Mouse (Mus musculus): ENCODE results near the gene Tnxb.
"Not testable (repeated sequence)": the region's sequence is repeated elsewhere in the genome, so short reads cannot be mapped to it uniquely, and the experiment has no call there.

Tnxb gene

GRCm38 (mm10) chr17:34729779-34730553 lies 59.6 kb downstream of the Tnxb start:
- DNase-seq (ENCODE audit: low read depth in 2 of 2, low spot score in 2 of 2) = not testable (repeated sequence)

GRCm38 (mm10) chr17:34737466-34737865 lies 67.1 kb downstream of the Tnxb start:
- not testable (repeated sequence) for DNase-seq (ENCODE audit: low read depth in 2 of 2, low spot score in 2 of 2)

- not testable (repeated sequence) for DNase-seq (ENCODE audit: low read depth in 2 of 2, low spot score in 2 of 2)
Observed at GRCm38 (mm10) chr17:34739708-34740107, 69.4 kb downstream of the Tnxb start.

GRCm38 (mm10) chr17:34740280-34740679 lies 69.9 kb downstream of the Tnxb start:
- DNase-seq (ENCODE audit: low read depth in 2 of 2, low spot score in 2 of 2) = no peak

GRCm38 (mm10) chr17:34743719-34744118 lies 73.4 kb downstream of the Tnxb start, which contains the start of gene C4b:
C4b (minus strand) TSS chr17:34743882.
- no peak for DNase-seq (ENCODE audit: low read depth in 2 of 2, low spot score in 2 of 2)

GRCm38 (mm10) chr17:34744206-34744605 lies 73.9 kb downstream of the Tnxb start:
- DNase-seq (ENCODE audit: low read depth in 2 of 2, low spot score in 2 of 2) = no peak

GRCm38 (mm10) chr17:34744611-34745010 lies 74.3 kb downstream of the Tnxb start:
- DNase-seq (ENCODE audit: low read depth in 2 of 2, low spot score in 2 of 2) = not testable (repeated sequence)

- DNase-seq (ENCODE audit: low read depth in 2 of 2, low spot score in 2 of 2) = not testable (repeated sequence)
Observed at GRCm38 (mm10) chr17:34745166-34745565, 74.8 kb downstream of the Tnxb start.

GRCm38 (mm10) chr17:34746531-34746930 lies 76.2 kb downstream of the Tnxb start:
- no peak for DNase-seq (ENCODE audit: low read depth in 2 of 2, low spot score in 2 of 2)

GRCm38 (mm10) chr17:34761471-34761870 lies 91.1 kb downstream of the Tnxb start:
- no peak for DNase-seq (ENCODE audit: low read depth in 2 of 2, low spot score in 2 of 2)

Measured in CD8-positive naive resting alpha-beta T cell, adult 2 months (primary cell).